Mouse (Mus musculus) myocyte (in vitro differentiated cells): ENCODE measurements around the gene Rrp12.

Experiments
- CEBPB ChIP-seq: IDR thresholded peaks from 2 replicates; pipeline ENCODE4 v1.6.1; 2011; ENCODE audit warnings: mild to moderate bottlenecking, moderate library complexity; ENCODE audit not compliant: poor library complexity, insufficient read depth, severe bottlenecking
- E2F4 ChIP-seq: IDR thresholded peaks from one replicate; pipeline ENCODE4 v1.6.1; 2011; ENCODE audit warnings: mild to moderate bottlenecking, control low read depth, moderate library complexity; ENCODE audit not compliant: insufficient read depth
- MAX ChIP-seq: IDR thresholded peaks from one replicate; pipeline ENCODE4 v1.6.1; 2011; ENCODE audit warnings: low read depth, mild to moderate bottlenecking, control low read depth
- MYOD1 ChIP-seq, 3 experiments: IDR thresholded peaks; one replicate each; pipeline ENCODE4 v1.6.1; 2011; ENCODE audit warnings: control low read depth in 2 of 3, low read depth in 2 of 3, mild to moderate bottlenecking in 2 of 3, moderate library complexity in 1 of 3; ENCODE audit not compliant: insufficient read length in 2 of 3, control insufficient read depth in 1 of 3
- MYOG ChIP-seq, 3 experiments: IDR thresholded peaks; one replicate each; pipeline ENCODE4 v1.6.1; 2011; ENCODE audit warnings: control low read depth in 2 of 3, low read depth in 2 of 3, mild to moderate bottlenecking in 2 of 3; ENCODE audit not compliant: insufficient read length in 2 of 3, control insufficient read depth in 1 of 3, insufficient read depth in 1 of 3
- POLR2A ChIP-seq: IDR thresholded peaks from one replicate; pipeline ENCODE4 v1.6.1; 2011; ENCODE audit warnings: low read depth, mild to moderate bottlenecking, control low read depth, moderate library complexity; ENCODE audit not compliant: insufficient read length
- POLR2AphosphoS2 ChIP-seq: IDR thresholded peaks from one replicate; pipeline ENCODE4 v1.6.1; 2011; ENCODE audit warnings: low read depth, control low read depth; ENCODE audit not compliant: insufficient read length
- SRF ChIP-seq: IDR thresholded peaks from one replicate; pipeline ENCODE4 v1.6.1; 2011; ENCODE audit warnings: low read depth; ENCODE audit not compliant: control insufficient read depth, insufficient read length
- TCF12 ChIP-seq: IDR thresholded peaks from one replicate; pipeline ENCODE4 v1.6.1; 2011; ENCODE audit warnings: mild to moderate bottlenecking, control low read depth; ENCODE audit not compliant: poor library complexity, insufficient read depth, severe bottlenecking
- TCF3 ChIP-seq: IDR thresholded peaks from one replicate; pipeline ENCODE4 v1.6.1; 2011; ENCODE audit warnings: low read depth, control low read depth; ENCODE audit not compliant: insufficient read length
- USF1 ChIP-seq: IDR thresholded peaks from one replicate; pipeline ENCODE4 v1.6.1; 2011; ENCODE audit warnings: low read depth, mild to moderate bottlenecking, control low read depth, moderate library complexity

DNA sequence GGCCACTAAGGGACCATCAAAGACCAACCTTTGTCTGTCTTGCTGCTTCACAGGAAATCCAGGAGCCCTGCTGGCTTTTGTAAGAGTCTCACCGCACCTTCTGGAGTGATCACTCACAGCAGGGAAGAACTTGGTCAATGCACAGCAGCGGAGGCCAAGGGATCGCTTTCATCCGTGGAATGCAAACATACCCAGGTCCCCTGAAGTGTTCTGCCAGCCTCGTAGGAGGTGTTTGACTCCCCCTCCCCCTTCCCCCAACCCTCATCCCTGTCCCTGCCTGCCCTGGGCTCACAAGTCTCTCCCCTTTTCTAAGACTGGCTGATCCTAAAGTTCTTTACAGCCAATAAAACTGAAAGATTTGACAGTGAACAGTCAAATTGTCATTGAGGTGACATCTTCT lies 74.5 kb downstream of the Rrp12 start:
- TF ChIP-seq POLR2A (no peak), CEBPB (no peak), USF1 (no peak), E2F4 (no peak), MYOG (IDR thresholded peaks at IDR 0.05; ENCODE audit: control insufficient read depth in 1 of 3, insufficient read depth in 1 of 3, insufficient read length in 2 of 3, low read depth in 2 of 3) (no peak), MAX (no peak), TCF3 (no peak), MYOD1 (IDR thresholded peaks at IDR 0.05; ENCODE audit: control insufficient read depth in 1 of 3, insufficient read length in 2 of 3, low read depth in 2 of 3) (no peak), POLR2AphosphoS2 (no peak), TCF12 (no peak), SRF (no peak)
